Mouse (Mus musculus) left cerebral cortex, adult 2 months (tissue): Measurements from ENCODE around the gene Smg6. TPM values are rescaled to one million over a fixed set of nuclear protein-coding genes. Genes with fewer than 3 reads are reported as not detected.
A peak's percentile ranks its signal among the peaks of the same experiment; 100 is the strongest.

Experiments used
- DNase-seq, 2 experiments: peaks; one replicate each; pipeline ENCODE4 v3.0.0; 2021 to 2022; ENCODE audit warnings: low spot score in 2 of 2, mixed read lengths in 1 of 2; ENCODE audit errors: extremely low spot score in 1 of 2
- H3K27ac ChIP-seq: fragments of 200-600 bp; 2 replicates; pipeline ENCODE4 v1.8.1; 2022
- H3K4me3 ChIP-seq: fragments of 200-600 bp; 2 replicates; pipeline ENCODE4 v1.8.1; 2022
- CTCF ChIP-seq: fragments of 200-600 bp; IDR thresholded peaks from 2 replicates; pipeline ENCODE4 v1.8.1; 2022; ENCODE audit warnings: antibody characterized with exemption, mild to moderate bottlenecking, moderate library complexity
- intact Hi-C: fragments of 180-260 bp; cut with DNase I; formaldehyde crosslinking; loops from one replicate; pipeline ENCODE4 v1.15.1; 2025
- total RNA-seq, 2 experiments: library from RNA; stranded (reverse); gene quantifications; 2 replicates each; pipeline ENCODE4 v1.2.3; 2021

Gene Smg6
- total RNA-seq, 2 experiments from 2014 or later, result 30.9 to 32.6 TPM

GRCm38 (mm10) chr11:75160954-75161353, 235.3 kb downstream of the Smg6 start:
- H3K27ac ChIP-seq, result no peak overlapping the region
- intact Hi-C loops, result no loop called here
- no peak overlapping the region for H3K4me3 ChIP-seq
- no peak for DNase-seq
- no peak for TF ChIP-seq CTCF

GRCm38 (mm10) chr11:75161417-75162008, 235.9 kb downstream of the Smg6 start:
- DNase-seq, result peak in 1 of 2 experiments; percentile 6
- no peak overlapping the region for H3K27ac ChIP-seq
- H3K4me3 ChIP-seq, result no peak overlapping the region
- intact Hi-C loops, result no loop called here
- TF ChIP-seq CTCF, result no peak

GRCm38 (mm10) chr11:75162591-75163080, 237.0 kb downstream of the Smg6 start:
- Histone ChIP-seq H3K27ac (no peak overlapping the region), H3K4me3 (no peak overlapping the region)
- intact Hi-C loops, result no loop called here
- no peak for TF ChIP-seq CTCF
- peak in 1 of 2 experiments; percentile 9 for DNase-seq

- Histone ChIP-seq H3K27ac (no peak overlapping the region), H3K4me3 (no peak overlapping the region)
- peak in 1 of 2 experiments; percentile 6 for DNase-seq
- TF ChIP-seq CTCF, result no peak
- intact Hi-C loops, result no loop called here
Measured at GRCm38 (mm10) chr11:75163379-75163778, 237.8 kb downstream of the Smg6 start.

- no peak overlapping the region for H3K4me3 ChIP-seq
- TF ChIP-seq CTCF, result no peak
- no peak overlapping the region for H3K27ac ChIP-seq
- no peak for DNase-seq
- intact Hi-C loops, result no loop called here
Measured at GRCm38 (mm10) chr11:75164051-75164450, 238.4 kb downstream of the Smg6 start.

GRCm38 (mm10) chr11:75164750-75165149, 239.1 kb downstream of the Smg6 start:
- TF ChIP-seq CTCF, result peak; percentile 18; the same call in 1 of the 2 replicates
- Histone ChIP-seq H3K4me3 (no peak overlapping the region), H3K27ac (no peak overlapping the region)
- intact Hi-C loops, result loop anchor here (1.0 kb wide), 1 partner anchor 183 kb away; no protein-coding TSS in a partner anchor
- peak in 1 of 2 experiments; percentile 13 for DNase-seq

GRCm38 (mm10) chr11:75165441-75166192, 240.0 kb downstream of the Smg6 start:
- DNase-seq, result peak; percentile 79 to 88
- Histone ChIP-seq H3K4me3 (peak overlapping the region; percentile 32), H3K27ac (peak overlapping the region; percentile 18; the same call in 1 of the 2 replicates)
- peak; percentile 89 for TF ChIP-seq CTCF
- intact Hi-C loops, result loop anchor here (1.0 kb wide), 1 partner anchor 184 kb away; no protein-coding TSS in a partner anchor

GRCm38 (mm10) chr11:75166193-75166842, 240.7 kb downstream of the Smg6 start:
- intact Hi-C loops, result no loop called here
- TF ChIP-seq CTCF, result no peak
- peak in 1 of 2 experiments; percentile 17 for DNase-seq
- Histone ChIP-seq H3K27ac (no peak overlapping the region), H3K4me3 (peak overlapping the region; percentile 32; the same call in 1 of the 2 replicates)

GRCm38 (mm10) chr11:75166861-75167642, 241.4 kb downstream of the Smg6 start:
- Histone ChIP-seq H3K27ac (peak overlapping the region; percentile 32; the same call in 1 of the 2 replicates), H3K4me3 (peak overlapping the region; percentile 13; the same call in 1 of the 2 replicates)
- intact Hi-C loops, result no loop called here
- TF ChIP-seq CTCF, result no peak; the same call in 1 of the 2 replicates
- peak in 1 of 2 experiments; percentile 32 for DNase-seq

- TF ChIP-seq CTCF, result no peak
- intact Hi-C loops, result loop anchor here (2.0 kb wide), 1 partner anchor 221 kb away; no protein-coding TSS in a partner anchor
- peak in 1 of 2 experiments; percentile 8 for DNase-seq
- peak overlapping the region; percentile 63 for H3K4me3 ChIP-seq
- peak overlapping the region; percentile 32; the same call in 1 of the 2 replicates for H3K27ac ChIP-seq
Measured at GRCm38 (mm10) chr11:75167643-75168589, 242.3 kb downstream of the Smg6 start.
